Mouse (Mus musculus): Measurements from ENCODE around the gene Dst. TPM values are rescaled to one million over a fixed set of nuclear protein-coding genes. Genes with fewer than 3 reads are reported as not detected.

Gene Dst
- total and polyA plus RNA-seq, 2 experiments from 2014 or later = 23.1 to 134 TPM

- Histone ChIP-seq H3K4me3 (ENCODE audit: low read depth, low read length) (no peak overlapping the region), H3K4me2 (ENCODE audit: low read depth) (no peak overlapping the region), H3K4me1 (ENCODE audit: insufficient read depth) (no peaks in the 10 kb centered on the region), H3K36me3 (ENCODE audit: insufficient read depth) (peaks cover 38% of the 10 kb centered on the region), H3K27ac (ENCODE audit: low read depth, low read length) (no peak overlapping the region), H3K9ac (no peak overlapping the region), H3K9me3 (ENCODE audit: low read length) (no peaks in the 10 kb centered on the region), H3K27me3 (ENCODE audit: insufficient read depth, low read length) (no peaks in the 10 kb centered on the region)
- 85% methylated on average over 9 of the region's 9 CpGs for WGBS
- ATAC-seq = no peak
- TF ChIP-seq CTCF (IDR thresholded peaks at IDR 0.05; ENCODE audit: low read depth) = no peak
- DNase-seq = peak; percentile 32
These were observed 377.0 kb downstream of the Dst start for GRCm38 (mm10) chr1:34284979-34285378.

- no peak overlapping the region for H3K4me3 ChIP-seq (ENCODE audit: low read depth, low read length)
- no peaks in the 10 kb centered on the region for H3K27me3 ChIP-seq (ENCODE audit: insufficient read depth, low read length)
- H3K9ac ChIP-seq = no peak overlapping the region
- no peaks in the 10 kb centered on the region for H3K9me3 ChIP-seq (ENCODE audit: low read length)
- H3K36me3 ChIP-seq (ENCODE audit: insufficient read depth) = peaks cover 50% of the 10 kb centered on the region
- ATAC-seq = no peak
- 85% methylated on average over 10 of the region's 10 CpGs for WGBS
- no peak for TF ChIP-seq CTCF (IDR thresholded peaks at IDR 0.05; ENCODE audit: low read depth)
- no peaks in the 10 kb centered on the region for H3K4me1 ChIP-seq (ENCODE audit: insufficient read depth)
- H3K4me2 ChIP-seq (ENCODE audit: low read depth) = no peak overlapping the region
- no peak overlapping the region for H3K27ac ChIP-seq (ENCODE audit: low read depth, low read length)
- DNase-seq = no peak
These were observed 379.7 kb downstream of the Dst start for GRCm38 (mm10) chr1:34287731-34288130.

- peaks cover 53% of the 10 kb centered on the region for H3K36me3 ChIP-seq (ENCODE audit: insufficient read depth)
- 93% methylated on average over 8 of the region's 8 CpGs for WGBS
- H3K27me3 ChIP-seq (ENCODE audit: insufficient read depth, low read length) = no peaks in the 10 kb centered on the region
- TF ChIP-seq CTCF (IDR thresholded peaks at IDR 0.05; ENCODE audit: low read depth) = no peak
- ATAC-seq = no peak
- H3K4me1 ChIP-seq (ENCODE audit: insufficient read depth) = no peaks in the 10 kb centered on the region
- H3K4me2 ChIP-seq (ENCODE audit: low read depth) = no peak overlapping the region
- H3K9me3 ChIP-seq (ENCODE audit: low read length) = no peaks in the 10 kb centered on the region
- DNase-seq = no peak
- no peak overlapping the region for H3K27ac ChIP-seq (ENCODE audit: low read depth, low read length)
- no peak overlapping the region for H3K4me3 ChIP-seq (ENCODE audit: low read depth, low read length)
- no peak overlapping the region for H3K9ac ChIP-seq
These were observed 380.2 kb downstream of the Dst start for GRCm38 (mm10) chr1:34288181-34288580.

GRCm38 (mm10) chr1:34288721-34289471 is 380.9 kb downstream of the Dst start:
- ATAC-seq (no peak), DNase-seq (no peak)
- Histone ChIP-seq H3K27ac (ENCODE audit: low read depth, low read length) (no peak overlapping the region), H3K4me3 (ENCODE audit: low read depth, low read length) (no peak overlapping the region), H3K4me1 (ENCODE audit: insufficient read depth) (no peaks in the 10 kb centered on the region), H3K4me2 (ENCODE audit: low read depth) (no peak overlapping the region), H3K27me3 (ENCODE audit: insufficient read depth, low read length) (no peaks in the 10 kb centered on the region), H3K36me3 (ENCODE audit: insufficient read depth) (peaks cover 60% of the 10 kb centered on the region), H3K9ac (no peak overlapping the region), H3K9me3 (ENCODE audit: low read length) (no peaks in the 10 kb centered on the region)
- 85% methylated on average over 13 of the region's 13 CpGs for WGBS
- no peak for TF ChIP-seq CTCF (IDR thresholded peaks at IDR 0.05; ENCODE audit: low read depth)

GRCm38 (mm10) chr1:34289472-34289748 is 381.4 kb downstream of the Dst start:
- DNase-seq (no peak), ATAC-seq (no peak)
- Histone ChIP-seq H3K4me3 (ENCODE audit: low read depth, low read length) (no peak overlapping the region), H3K4me2 (ENCODE audit: low read depth) (no peak overlapping the region), H3K9me3 (ENCODE audit: low read length) (no peaks in the 10 kb centered on the region), H3K27ac (ENCODE audit: low read depth, low read length) (no peak overlapping the region), H3K9ac (no peak overlapping the region), H3K36me3 (ENCODE audit: insufficient read depth) (peaks cover 64% of the 10 kb centered on the region), H3K4me1 (ENCODE audit: insufficient read depth) (no peaks in the 10 kb centered on the region), H3K27me3 (ENCODE audit: insufficient read depth, low read length) (no peaks in the 10 kb centered on the region)
- TF ChIP-seq CTCF (IDR thresholded peaks at IDR 0.05; ENCODE audit: low read depth) = no peak
- WGBS = 90% methylated on average over 14 of the region's 14 CpGs

GRCm38 (mm10) chr1:34290321-34290720 is 382.3 kb downstream of the Dst start:
- DNase-seq (no peak), ATAC-seq (no peak)
- Histone ChIP-seq H3K27ac (ENCODE audit: low read depth, low read length) (no peak overlapping the region), H3K4me1 (ENCODE audit: insufficient read depth) (no peaks in the 10 kb centered on the region), H3K4me3 (ENCODE audit: low read depth, low read length) (no peak overlapping the region), H3K36me3 (ENCODE audit: insufficient read depth) (peaks cover 73% of the 10 kb centered on the region), H3K4me2 (ENCODE audit: low read depth) (no peak overlapping the region), H3K27me3 (ENCODE audit: insufficient read depth, low read length) (no peaks in the 10 kb centered on the region), H3K9me3 (ENCODE audit: low read length) (no peaks in the 10 kb centered on the region), H3K9ac (no peak overlapping the region)
- TF ChIP-seq CTCF (IDR thresholded peaks at IDR 0.05; ENCODE audit: low read depth) = no peak
- 94% methylated on average over 12 of the region's 12 CpGs for WGBS

- Histone ChIP-seq H3K9me3 (ENCODE audit: low read length) (no peaks in the 10 kb centered on the region), H3K36me3 (ENCODE audit: insufficient read depth) (peaks cover 85% of the 10 kb centered on the region), H3K27ac (ENCODE audit: low read depth, low read length) (no peak overlapping the region), H3K27me3 (ENCODE audit: insufficient read depth, low read length) (no peaks in the 10 kb centered on the region), H3K4me3 (ENCODE audit: low read depth, low read length) (no peak overlapping the region), H3K4me2 (ENCODE audit: low read depth) (no peak overlapping the region), H3K9ac (no peak overlapping the region), H3K4me1 (ENCODE audit: insufficient read depth) (no peaks in the 10 kb centered on the region)
- ATAC-seq (no peak), DNase-seq (no peak)
- TF ChIP-seq CTCF (IDR thresholded peaks at IDR 0.05; ENCODE audit: low read depth) = no peak
- 81% methylated on average over 14 of the region's 14 CpGs for WGBS
These were observed 385.2 kb downstream of the Dst start for GRCm38 (mm10) chr1:34293198-34293597.
